Mouse (Mus musculus): Measurements from ENCODE around the gene Grsf1.

The Grsf1 gene

GRCm38 (mm10) chr5:88675443-88676387, at the start of gene Grsf1:
TSS of gene Grsf1 (minus strand) at chr5:88676171.
- DNase-seq, result peak; percentile 90

- no peak for DNase-seq
Measured at GRCm38 (mm10) chr5:88724030-88724429, 48.1 kb upstream of the Grsf1 start.

- DNase-seq, result peak; percentile 34
Measured at GRCm38 (mm10) chr5:88722213-88722600, 46.2 kb upstream of the Grsf1 start.

GRCm38 (mm10) chr5:88721565-88722212, 45.7 kb upstream of the Grsf1 start:
- peak; percentile 33 for DNase-seq

GRCm38 (mm10) chr5:88721003-88721475, 45.1 kb upstream of the Grsf1 start:
- no peak for DNase-seq

- DNase-seq, result peak; percentile 99
Measured at GRCm38 (mm10) chr5:88720116-88721002, 44.4 kb upstream of the Grsf1 start, which contains the start of gene Mob1b. TSS of gene Mob1b (plus strand) at chr5:88720855.

- DNase-seq, result no peak
Measured at GRCm38 (mm10) chr5:88716983-88717382, 41.0 kb upstream of the Grsf1 start.

- no peak for DNase-seq
Measured at GRCm38 (mm10) chr5:88712328-88712727, 36.4 kb upstream of the Grsf1 start.

GRCm38 (mm10) chr5:88711618-88712224, 35.8 kb upstream of the Grsf1 start:
- peak; percentile 7 for DNase-seq

GRCm38 (mm10) chr5:88711128-88711527, 35.2 kb upstream of the Grsf1 start:
- DNase-seq, result no peak

GRCm38 (mm10) chr5:88703551-88703950, 27.6 kb upstream of the Grsf1 start:
- no peak for DNase-seq

GRCm38 (mm10) chr5:88702041-88702440, 26.1 kb upstream of the Grsf1 start:
- DNase-seq, result no peak

- DNase-seq, result no peak
Measured at GRCm38 (mm10) chr5:88699251-88699913, 23.4 kb upstream of the Grsf1 start.

GRCm38 (mm10) chr5:88697291-88697690, 21.3 kb upstream of the Grsf1 start:
- no peak for DNase-seq

GRCm38 (mm10) chr5:88693057-88693456, 17.1 kb upstream of the Grsf1 start:
- no peak for DNase-seq

GRCm38 (mm10) chr5:88692586-88692985, 16.6 kb upstream of the Grsf1 start:
- DNase-seq, result no peak

- no peak for DNase-seq
Measured at GRCm38 (mm10) chr5:88691506-88692095, 15.6 kb upstream of the Grsf1 start.

GRCm38 (mm10) chr5:88690681-88691505, 14.9 kb upstream of the Grsf1 start:
- DNase-seq, result no peak

GRCm38 (mm10) chr5:88689279-88689938, 13.4 kb upstream of the Grsf1 start:
- no peak for DNase-seq

Measured in right cerebral cortex, postnatal 4 days (tissue).